Mouse (Mus musculus): ENCODE measurements around the gene Cers6.

Gene Cers6

DNA sequence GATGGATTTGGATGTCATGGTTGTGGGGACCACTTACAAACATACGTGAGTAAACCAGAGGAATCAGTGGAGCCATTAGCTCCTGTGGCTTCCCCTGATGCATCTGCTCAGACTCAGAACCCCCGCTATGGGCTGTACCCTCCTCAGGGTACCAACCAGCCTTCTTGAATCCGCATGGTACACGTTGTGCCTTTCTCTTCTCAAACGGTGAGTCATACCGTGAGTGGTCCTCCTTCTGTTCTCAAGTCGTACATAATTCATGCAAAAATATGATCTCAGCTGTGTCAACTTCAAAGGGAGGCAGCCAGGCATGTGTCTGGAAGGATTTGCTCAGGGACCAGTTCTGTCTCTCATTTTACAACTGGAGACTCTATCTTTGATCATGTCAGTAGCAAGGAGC is 23.3 kb downstream of the Cers6 start:
- DNase-seq, result no peak

- DNase-seq, result no peak
Measured at GRCm38 (mm10) chr2:68885206-68885605, 24.0 kb downstream of the Cers6 start.

GRCm38 (mm10) chr2:68885766-68886496 is 24.7 kb downstream of the Cers6 start:
- no peak for DNase-seq

GRCm38 (mm10) chr2:68886661-68887060 is 25.4 kb downstream of the Cers6 start:
- no peak for DNase-seq

DNA sequence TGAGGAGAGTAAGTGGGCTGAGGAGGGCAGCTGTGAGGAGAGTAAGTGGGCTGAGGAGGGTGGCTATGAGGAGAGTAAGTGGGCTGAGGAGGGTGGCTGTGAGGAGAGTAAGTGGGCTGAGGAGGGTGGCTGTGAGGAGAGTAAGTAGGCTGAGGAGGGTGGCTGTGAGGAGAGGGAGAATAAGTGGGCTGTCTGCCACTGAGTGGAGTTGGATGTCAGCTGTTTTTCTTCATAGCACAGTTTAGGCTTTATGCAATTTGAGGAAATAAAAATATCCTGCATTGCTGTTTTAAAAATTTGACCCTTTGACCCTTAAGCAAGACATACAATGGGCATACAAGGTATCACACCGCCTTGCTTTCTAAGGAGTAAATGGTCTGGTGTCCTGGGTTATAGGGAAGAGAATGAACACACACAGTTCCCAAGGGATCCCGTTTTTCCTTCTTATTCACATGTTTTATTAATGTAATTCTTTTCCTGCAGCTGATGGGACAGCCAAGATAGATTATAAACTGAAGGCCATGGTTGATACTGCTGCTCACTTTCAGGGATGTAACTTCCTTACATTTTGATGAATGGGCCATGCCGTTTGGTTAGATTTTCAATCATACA is 27.0 kb downstream of the Cers6 start:
- DNase-seq, result no peak

GRCm38 (mm10) chr2:68889661-68890170 is 28.5 kb downstream of the Cers6 start:
- no peak for DNase-seq

DNA sequence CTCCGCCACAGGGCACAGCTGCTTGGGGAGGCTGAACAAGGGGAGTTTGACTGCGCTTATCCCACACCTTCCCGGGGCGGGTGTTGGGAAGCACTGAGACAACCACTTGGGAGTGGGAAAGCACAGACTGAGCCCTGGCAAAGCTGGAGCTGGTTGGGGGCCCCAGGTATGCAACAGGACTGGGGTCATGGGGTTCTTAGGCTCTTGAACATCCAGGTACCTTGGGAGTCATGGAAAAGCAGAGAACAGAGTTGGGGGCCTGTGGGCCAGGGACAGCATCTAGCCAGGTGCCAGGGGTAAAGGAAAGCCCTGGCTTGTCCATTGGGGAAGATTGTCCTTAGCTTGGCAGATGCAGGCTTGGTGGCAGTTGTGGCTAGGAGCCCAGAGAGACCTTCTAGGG is 31.2 kb downstream of the Cers6 start:
- no peak for DNase-seq

DNA sequence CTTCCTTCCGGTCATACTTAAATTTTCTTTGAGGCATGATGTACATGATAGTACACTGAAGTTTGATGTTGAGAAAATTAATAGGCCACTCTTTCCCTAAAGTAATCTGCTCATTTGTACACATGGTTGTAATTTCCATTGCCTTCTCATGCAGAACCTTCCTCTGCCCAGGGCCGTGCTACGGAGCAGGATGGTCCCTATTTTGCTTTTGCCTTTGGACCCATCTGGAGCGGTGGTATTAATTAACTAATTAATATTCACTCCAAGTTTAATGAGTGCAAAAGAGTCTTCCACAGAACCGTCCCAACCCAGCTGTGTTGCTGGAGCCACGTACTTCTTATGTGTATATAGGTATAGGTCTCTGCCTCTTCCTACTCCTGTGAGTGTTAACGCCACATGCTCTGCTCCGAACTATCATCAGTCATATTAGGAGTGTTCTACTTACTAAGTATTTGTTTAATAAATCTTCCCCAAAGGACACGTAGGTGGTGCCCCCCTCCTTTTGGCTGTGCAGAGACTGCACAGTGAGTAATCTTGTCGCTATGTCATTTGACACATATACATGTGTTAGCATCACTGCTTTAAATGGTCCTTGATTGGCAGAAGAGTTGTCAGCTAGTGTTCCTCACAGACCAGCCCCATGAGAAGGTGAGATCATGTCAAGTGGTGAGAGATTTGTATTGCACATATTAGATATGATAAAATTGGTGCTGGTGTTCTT is 34.0 kb downstream of the Cers6 start:
- DNase-seq, result no peak

- DNase-seq, result no peak
Measured at GRCm38 (mm10) chr2:68896196-68896595, 35.0 kb downstream of the Cers6 start.

- no peak for DNase-seq
Measured at GRCm38 (mm10) chr2:68899770-68900521, 38.7 kb downstream of the Cers6 start.

DNA sequence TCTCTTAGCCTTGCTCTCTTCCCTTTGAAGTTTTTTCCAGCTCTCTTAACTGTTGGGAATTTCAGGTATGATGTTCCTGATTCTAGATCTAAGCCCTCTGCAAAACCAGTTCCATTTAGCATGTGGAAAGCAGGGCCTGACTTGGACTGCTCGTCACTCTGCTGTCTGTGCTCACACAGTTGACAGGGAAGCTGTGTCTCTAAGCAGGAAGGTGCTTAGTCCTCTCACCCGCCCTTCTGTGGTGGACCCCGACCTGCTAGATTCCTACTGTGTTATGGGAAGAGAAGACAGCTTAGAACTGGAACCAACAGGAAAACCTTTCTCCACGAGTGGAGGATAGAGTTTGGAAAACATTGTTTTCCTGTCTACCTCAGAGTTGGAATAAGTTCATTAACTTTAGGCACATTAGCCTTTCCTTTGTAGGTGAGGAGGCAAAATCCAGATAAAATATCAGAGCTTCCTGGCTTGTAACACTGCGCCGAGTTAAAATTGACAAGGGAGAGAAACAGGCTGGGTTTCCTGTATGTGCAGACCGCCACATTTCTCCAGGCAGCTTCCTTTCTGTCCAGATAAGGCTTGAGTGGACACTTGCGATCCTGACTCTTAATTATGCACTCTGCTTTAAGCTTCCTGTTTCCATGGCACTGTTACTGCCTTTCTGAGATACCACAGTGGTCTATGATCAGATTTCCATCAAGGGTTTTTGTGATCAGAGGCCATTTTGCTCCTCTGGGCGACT is 39.6 kb downstream of the Cers6 start:
- DNase-seq, result no peak

DNA sequence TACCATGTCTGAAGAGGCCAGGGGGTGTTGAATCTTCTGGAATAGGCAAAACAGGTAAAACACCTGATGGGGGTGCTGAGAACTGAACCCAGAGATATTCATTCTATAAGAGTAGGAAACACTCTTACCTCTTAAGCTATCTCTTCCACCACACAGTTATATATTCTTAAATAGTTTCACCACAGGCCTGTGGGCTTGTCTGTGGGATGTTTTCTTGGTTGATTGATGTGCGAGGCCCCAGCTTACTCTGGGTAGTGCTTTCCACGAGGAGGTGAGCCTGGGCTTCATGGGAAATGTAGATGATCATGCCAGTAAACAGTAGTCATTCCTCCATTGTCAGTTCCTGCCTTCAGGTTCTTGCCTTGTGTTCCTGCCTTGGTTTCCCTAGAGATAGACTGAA is 40.5 kb downstream of the Cers6 start:
- no peak for DNase-seq

DNA sequence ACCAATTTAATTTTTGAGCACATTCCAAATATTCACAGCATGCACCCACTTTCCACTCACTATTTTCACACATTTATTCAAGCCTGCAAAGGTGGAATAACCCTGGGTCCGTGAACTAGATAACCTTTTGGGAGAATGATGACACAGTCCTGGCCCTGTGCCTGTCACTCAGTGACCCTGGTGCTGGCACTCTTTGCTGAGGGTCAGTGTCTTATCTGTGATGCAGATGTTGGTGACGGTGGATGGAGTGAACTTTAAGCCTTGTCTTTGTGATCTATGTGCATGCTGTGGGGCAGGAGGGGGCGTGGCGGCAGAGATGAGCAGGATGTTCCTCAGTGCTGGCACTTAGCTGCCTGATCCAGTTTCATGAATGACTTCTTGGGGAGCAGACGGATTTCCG is 41.3 kb downstream of the Cers6 start:
- DNase-seq, result no peak

DNA sequence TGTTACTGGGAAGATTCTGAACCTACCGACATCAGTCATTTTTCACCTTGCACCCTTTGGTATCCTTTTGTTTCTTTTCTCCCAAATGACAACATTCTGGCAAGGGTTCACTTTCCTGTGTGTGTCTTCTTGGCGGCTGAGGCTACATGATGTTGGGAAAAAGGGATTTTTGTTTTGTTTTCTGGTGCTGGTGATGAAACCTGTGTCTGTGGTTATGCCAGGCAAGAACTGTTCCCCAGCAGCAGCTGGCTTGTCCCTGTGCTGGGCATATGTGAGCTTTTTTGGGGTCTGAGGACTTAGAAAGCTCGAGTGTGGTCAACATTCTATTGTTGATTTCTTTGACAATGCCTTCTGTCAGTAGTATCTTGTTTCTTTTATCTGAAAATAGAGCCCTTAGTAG is 45.7 kb downstream of the Cers6 start:
- DNase-seq, result no peak

DNA sequence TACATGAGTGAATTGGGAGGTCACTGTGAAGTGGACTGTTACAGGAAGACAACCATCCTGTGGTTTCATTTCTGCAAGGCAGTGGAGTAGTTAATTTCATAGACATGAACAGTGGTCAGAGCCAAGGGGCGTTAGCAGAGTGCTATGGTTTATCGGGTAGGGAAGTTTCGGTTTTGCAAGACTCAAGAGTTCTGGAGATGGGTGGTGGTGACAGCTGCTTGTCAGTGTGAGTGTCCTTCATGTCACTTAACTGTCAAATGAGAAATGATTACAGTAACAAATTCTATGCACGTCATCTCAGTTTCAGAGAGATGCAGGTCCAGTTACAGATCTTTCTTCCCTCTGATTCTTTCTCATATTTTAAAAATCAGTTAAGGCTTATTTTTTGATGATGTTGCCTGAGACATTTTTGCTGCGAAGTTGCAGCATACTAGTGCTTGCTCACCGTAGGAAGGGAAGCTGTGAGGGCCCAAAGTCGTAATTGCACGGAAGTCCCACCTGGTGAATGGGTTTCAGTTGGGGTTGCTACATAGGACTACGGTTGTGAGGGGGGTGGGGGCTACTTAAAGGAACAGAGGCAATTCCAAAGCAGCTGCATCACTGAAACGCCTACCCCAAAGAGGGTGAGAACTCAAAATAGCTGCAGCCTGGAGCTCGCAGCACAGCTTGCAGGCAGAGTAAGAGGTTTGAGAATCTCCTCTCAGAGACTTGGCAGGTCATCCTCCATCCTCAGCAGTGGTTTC is 46.7 kb downstream of the Cers6 start:
- no peak for DNase-seq

DNA sequence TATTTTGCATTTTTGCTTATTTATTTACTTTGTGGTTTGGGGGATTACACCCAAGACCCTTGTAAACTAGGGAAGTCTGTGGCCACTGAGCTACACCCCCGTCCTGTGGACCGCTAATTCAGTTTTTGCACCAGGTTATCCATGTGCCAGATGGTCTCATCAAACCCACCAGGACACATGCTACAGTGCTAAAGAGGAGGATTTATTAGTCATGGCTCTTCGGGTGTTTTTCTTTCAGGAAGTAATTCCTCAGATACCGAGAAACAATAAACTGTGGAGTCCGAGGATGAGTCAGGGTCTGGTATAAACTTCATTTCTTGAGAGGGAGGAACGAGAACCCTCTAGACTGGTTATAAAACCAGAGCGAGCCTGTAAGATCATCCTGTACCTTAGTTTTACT is 49.5 kb downstream of the Cers6 start:
- no peak for DNase-seq

GRCm38 (mm10) chr2:68911587-68912483 is 50.6 kb downstream of the Cers6 start:
- DNase-seq, result no peak

GRCm38 (mm10) chr2:68915742-68916141 is 54.5 kb downstream of the Cers6 start:
- DNase-seq, result no peak

GRCm38 (mm10) chr2:68916299-68916698 is 55.1 kb downstream of the Cers6 start:
- no peak for DNase-seq

- DNase-seq, result no peak
Measured at GRCm38 (mm10) chr2:68917010-68917409, 55.8 kb downstream of the Cers6 start.

- DNase-seq, result no peak
Measured at GRCm38 (mm10) chr2:68917524-68917923, 56.3 kb downstream of the Cers6 start.

All from kidney, adult 11 months (tissue).